Mouse (Mus musculus): Measurements from ENCODE around the gene Crhbp. TPM values are rescaled to one million over a fixed set of nuclear protein-coding genes. Genes with fewer than 3 reads are reported as not detected.

Crhbp gene
- polyA plus RNA-seq, 1 experiment from 2014 or later, result 3.6 TPM

- DNase-seq (ENCODE audit: low spot score), result peak; percentile 7
Measured at GRCm38 (mm10) chr13:95419204-95419749, 25.4 kb downstream of the Crhbp start.

GRCm38 (mm10) chr13:95418575-95419203, 26.0 kb downstream of the Crhbp start:
- DNase-seq (ENCODE audit: low spot score), result no peak

- DNase-seq (ENCODE audit: low spot score), result no peak
Measured at GRCm38 (mm10) chr13:95412257-95412656, 32.5 kb downstream of the Crhbp start.

GRCm38 (mm10) chr13:95393242-95393641, 51.5 kb downstream of the Crhbp start:
- DNase-seq (ENCODE audit: low spot score), result peak; percentile 45

GRCm38 (mm10) chr13:95389866-95390865, 54.6 kb downstream of the Crhbp start:
- peak; percentile 83 for DNase-seq (ENCODE audit: low spot score)

- no peak for DNase-seq (ENCODE audit: low spot score)
Measured at GRCm38 (mm10) chr13:95388226-95388625, 56.5 kb downstream of the Crhbp start.

GRCm38 (mm10) chr13:95382418-95382817, 62.3 kb downstream of the Crhbp start:
- DNase-seq (ENCODE audit: low spot score), result no peak

Other genes starting within 250 kb of the Crhbp start
- 1.3 and 1.7 TPM in 2 replicates for gene Pde8b, start 194.6 kb downstream of the Crhbp start, polyA plus RNA-seq (2015; fragmentation: Nextera tagmentation; extraction: Ambion mirVana)
- 31.6 and 32.4 TPM in 2 replicates for gene Zbed3, start 121.3 kb downstream of the Crhbp start, polyA plus RNA-seq (2015; fragmentation: Nextera tagmentation; extraction: Ambion mirVana)
- 36.3 and 36.8 TPM in 2 replicates for gene Aggf1, start 69.6 kb downstream of the Crhbp start, polyA plus RNA-seq (2015; fragmentation: Nextera tagmentation; extraction: Ambion mirVana)
- 0.89 and 1.4 TPM in 2 replicates for gene S100z, start 33.8 kb upstream of the Crhbp start, polyA plus RNA-seq (2015; fragmentation: Nextera tagmentation; extraction: Ambion mirVana)
- gene F2rl1, start 80.3 kb upstream of the Crhbp start, polyA plus RNA-seq (2015; fragmentation: Nextera tagmentation; extraction: Ambion mirVana), result 1.8 TPM in 2 replicates
- 24.9 and 27.2 TPM in 2 replicates for gene F2r, start 173.6 kb upstream of the Crhbp start, polyA plus RNA-seq (2015; fragmentation: Nextera tagmentation; extraction: Ambion mirVana)

Measured in thymus, postnatal 0 days (tissue).